Mouse (Mus musculus): ENCODE data around the gene Gtpbp4.
"Not testable (repeated sequence)": the region's sequence is repeated elsewhere in the genome, so short reads cannot be mapped to it uniquely, and the experiment has no call there.

Gtpbp4 gene

GRCm38 (mm10) chr13:8995990-8996786 lies at the start of gene Gtpbp4:
Gene Gtpbp4 (minus strand): TSS chr13:8996083.
- DNase-seq, result peak; percentile 91 to 94

GRCm38 (mm10) chr13:9044731-9045130 lies 48.8 kb upstream of the Gtpbp4 start:
- DNase-seq, result no peak

GRCm38 (mm10) chr13:9043289-9044049 lies 47.6 kb upstream of the Gtpbp4 start:
- no peak for DNase-seq

GRCm38 (mm10) chr13:9040626-9041025 lies 44.7 kb upstream of the Gtpbp4 start:
- no peak for DNase-seq

- no peak for DNase-seq
These were observed 36.2 kb upstream of the Gtpbp4 start for GRCm38 (mm10) chr13:9031996-9032661.

GRCm38 (mm10) chr13:9030364-9030763 lies 34.5 kb upstream of the Gtpbp4 start:
- DNase-seq, result peak in 1 of 2 experiments; percentile 11

- DNase-seq, result no peak
These were observed 31.4 kb upstream of the Gtpbp4 start for GRCm38 (mm10) chr13:9027251-9027650.

GRCm38 (mm10) chr13:9022623-9023022 lies 26.7 kb upstream of the Gtpbp4 start:
- DNase-seq, result no peak

GRCm38 (mm10) chr13:9021556-9021955 lies 25.7 kb upstream of the Gtpbp4 start:
- no peak for DNase-seq

- DNase-seq, result no peak
These were observed 23.8 kb upstream of the Gtpbp4 start for GRCm38 (mm10) chr13:9019713-9020112.

- DNase-seq, result no peak
These were observed 23.2 kb upstream of the Gtpbp4 start for GRCm38 (mm10) chr13:9018974-9019587.

GRCm38 (mm10) chr13:9017190-9017589 lies 21.3 kb upstream of the Gtpbp4 start:
- DNase-seq, result no peak

- DNase-seq, result no peak
These were observed 18.5 kb upstream of the Gtpbp4 start for GRCm38 (mm10) chr13:9014431-9014830.

- no peak for DNase-seq
These were observed 17.6 kb upstream of the Gtpbp4 start for GRCm38 (mm10) chr13:9013483-9013882.

GRCm38 (mm10) chr13:9011596-9012350 lies 15.9 kb upstream of the Gtpbp4 start:
- DNase-seq, result peak; percentile 5 to 32

- DNase-seq, result no peak
These were observed 7.4 kb upstream of the Gtpbp4 start for GRCm38 (mm10) chr13:9003306-9003705.

- DNase-seq, result no peak
These were observed 3.6 kb upstream of the Gtpbp4 start for GRCm38 (mm10) chr13:8999464-8999863.

- not testable (repeated sequence) for DNase-seq
These were observed 1.3 kb upstream of the Gtpbp4 start for GRCm38 (mm10) chr13:8997221-8997620.

GRCm38 (mm10) chr13:8995159-8995989 lies 509 bp downstream of the Gtpbp4 start:
- no peak for DNase-seq

GRCm38 (mm10) chr13:8992231-8992630 lies 3.7 kb downstream of the Gtpbp4 start:
- no peak for DNase-seq

- no peak for DNase-seq
These were observed 22.9 kb downstream of the Gtpbp4 start for GRCm38 (mm10) chr13:8972972-8973371.

All from thymus, adult 18-20 months (tissue).